Mouse (Mus musculus): ENCODE measurements around the gene Ica1. TPM values are rescaled to one million over a fixed set of nuclear protein-coding genes. Genes with fewer than 3 reads are reported as not detected.
A peak's percentile ranks its signal among the peaks of the same experiment; 100 is the strongest.

The Ica1 gene
- polyA plus RNA-seq, 1 experiment from 2014 or later: 35.4 TPM

DNA sequence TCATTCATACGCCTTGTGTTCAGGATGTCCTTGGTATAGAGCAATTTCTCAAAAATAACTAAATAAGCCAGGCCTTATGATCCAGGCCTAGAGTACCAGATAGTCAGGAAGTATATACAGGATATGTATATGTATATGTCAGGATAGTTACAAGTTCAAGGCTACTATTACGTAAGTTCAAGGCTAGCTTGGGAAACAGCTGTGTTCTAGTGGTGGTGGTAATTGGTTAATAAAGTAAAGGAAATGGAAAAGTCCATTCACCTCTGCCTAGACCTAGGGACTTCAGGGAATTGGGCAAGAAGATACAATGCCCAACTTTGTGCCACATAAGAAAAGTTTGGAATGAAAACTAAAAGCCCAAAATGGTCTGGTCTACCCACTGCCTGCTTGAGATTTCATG, 61.7 kb downstream of the Ica1 start:
- ATAC-seq (ENCODE audit: insufficient read depth) (no peak), DNase-seq (no peak)
- H3K27me3 ChIP-seq (ENCODE audit: insufficient read depth, low read length): no peaks in the 10 kb centered on the region
- no peaks in the 10 kb centered on the region for H3K9me3 ChIP-seq (ENCODE audit: low read depth, low read length)
- no peak overlapping the region for H3K9ac ChIP-seq
- H3K27ac ChIP-seq (ENCODE audit: low read depth): no peak overlapping the region
- H3K36me3 ChIP-seq (ENCODE audit: insufficient read depth): no peaks in the 10 kb centered on the region
- WGBS: 84% methylated on average over 2 of the region's 2 CpGs
- H3K4me3 ChIP-seq (ENCODE audit: low read depth, low read length): no peak overlapping the region
- H3K4me2 ChIP-seq: no peak overlapping the region
- TF ChIP-seq CTCF (IDR thresholded peaks at IDR 0.05; ENCODE audit: low read depth): no peak
- H3K4me1 ChIP-seq (ENCODE audit: insufficient read depth): no peaks in the 10 kb centered on the region

DNA sequence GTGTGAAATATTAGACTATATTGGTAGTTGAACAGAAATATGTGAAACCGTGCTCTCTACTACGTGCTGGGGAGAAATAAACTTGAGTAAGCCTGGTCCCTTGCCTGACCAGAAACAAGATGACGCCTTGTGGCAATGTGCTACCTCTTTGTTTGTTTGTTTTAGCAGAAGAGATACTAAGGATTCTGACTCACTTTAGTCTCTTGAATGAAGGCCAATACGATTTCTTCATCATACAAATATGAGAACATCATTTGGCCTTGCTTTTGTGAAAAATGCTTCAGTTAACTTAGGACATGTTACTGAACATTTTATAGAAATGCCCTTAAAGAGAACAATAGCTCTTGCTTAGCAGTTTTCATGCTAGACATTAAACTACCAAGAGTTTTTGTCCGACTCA, 67.0 kb downstream of the Ica1 start:
- ATAC-seq (ENCODE audit: insufficient read depth): no peak
- 70% methylated on average over 5 of the region's 5 CpGs for WGBS
- H3K27ac ChIP-seq (ENCODE audit: low read depth): no peak overlapping the region
- H3K27me3 ChIP-seq (ENCODE audit: insufficient read depth, low read length): no peaks in the 10 kb centered on the region
- no peak for DNase-seq
- H3K4me1 ChIP-seq (ENCODE audit: insufficient read depth): no peaks in the 10 kb centered on the region
- H3K36me3 ChIP-seq (ENCODE audit: insufficient read depth): no peaks in the 10 kb centered on the region
- no peak overlapping the region for H3K4me2 ChIP-seq
- no peak overlapping the region for H3K9ac ChIP-seq
- no peak for TF ChIP-seq CTCF (IDR thresholded peaks at IDR 0.05; ENCODE audit: low read depth)
- H3K4me3 ChIP-seq (ENCODE audit: low read depth, low read length): no peak overlapping the region
- H3K9me3 ChIP-seq (ENCODE audit: low read depth, low read length): no peaks in the 10 kb centered on the region

DNA sequence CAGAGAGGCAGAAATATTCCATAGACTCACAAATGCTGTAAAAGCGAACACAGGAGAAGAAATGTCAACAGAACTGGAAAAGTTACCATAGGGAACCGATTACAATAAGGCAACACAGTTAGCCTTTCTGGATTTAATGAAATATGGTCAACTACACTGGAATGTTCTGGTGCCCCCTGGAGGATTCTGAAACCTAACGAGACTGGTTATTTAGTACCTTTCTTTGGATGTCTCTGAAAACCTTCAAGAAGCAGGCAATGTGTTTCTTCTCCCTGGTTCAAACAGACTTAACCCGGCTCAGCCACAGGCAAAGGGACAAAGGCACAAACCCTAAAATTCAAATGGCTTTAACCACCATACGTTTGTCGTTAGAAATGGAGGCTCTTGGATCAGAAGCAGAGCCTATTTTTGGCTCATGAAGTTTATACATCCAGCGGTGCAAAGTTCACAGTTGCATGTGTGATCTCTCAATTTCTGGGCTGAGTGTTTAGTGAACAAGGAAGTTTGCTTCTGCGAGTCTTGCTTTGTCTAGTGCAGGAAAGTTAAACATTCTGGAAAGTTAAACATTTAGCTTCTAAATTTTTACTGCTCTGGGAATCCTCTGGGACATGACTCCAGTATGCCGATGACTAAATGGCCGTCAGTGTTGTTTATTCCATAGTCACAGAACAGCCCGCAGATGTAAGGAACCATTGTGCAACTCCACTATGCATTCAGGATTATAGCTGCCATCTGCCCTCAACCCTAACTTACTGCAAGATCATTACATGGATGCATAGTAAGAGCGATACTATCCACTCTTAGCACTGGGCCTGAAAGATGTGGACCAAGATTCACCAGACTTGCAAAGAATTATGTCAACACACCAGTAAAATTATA, 83.4 kb downstream of the Ica1 start:
- Histone ChIP-seq H3K27ac (ENCODE audit: low read depth) (peak overlapping the region; percentile 44), H3K27me3 (ENCODE audit: insufficient read depth, low read length) (no peaks in the 10 kb centered on the region), H3K36me3 (ENCODE audit: insufficient read depth) (no peaks in the 10 kb centered on the region), H3K4me2 (no peak overlapping the region), H3K9me3 (ENCODE audit: low read depth, low read length) (no peaks in the 10 kb centered on the region), H3K4me3 (ENCODE audit: low read depth, low read length) (no peak overlapping the region), H3K4me1 (ENCODE audit: insufficient read depth) (peaks cover 3% of the 10 kb centered on the region; the same call in 1 of the 2 replicates), H3K9ac (no peak overlapping the region)
- TF ChIP-seq CTCF (IDR thresholded peaks at IDR 0.05; ENCODE audit: low read depth): peak; percentile 56
- ATAC-seq (ENCODE audit: insufficient read depth) (peak; percentile 71), DNase-seq (peak; percentile 81)
- WGBS: 26% methylated on average over 12 of the region's 12 CpGs

DNA sequence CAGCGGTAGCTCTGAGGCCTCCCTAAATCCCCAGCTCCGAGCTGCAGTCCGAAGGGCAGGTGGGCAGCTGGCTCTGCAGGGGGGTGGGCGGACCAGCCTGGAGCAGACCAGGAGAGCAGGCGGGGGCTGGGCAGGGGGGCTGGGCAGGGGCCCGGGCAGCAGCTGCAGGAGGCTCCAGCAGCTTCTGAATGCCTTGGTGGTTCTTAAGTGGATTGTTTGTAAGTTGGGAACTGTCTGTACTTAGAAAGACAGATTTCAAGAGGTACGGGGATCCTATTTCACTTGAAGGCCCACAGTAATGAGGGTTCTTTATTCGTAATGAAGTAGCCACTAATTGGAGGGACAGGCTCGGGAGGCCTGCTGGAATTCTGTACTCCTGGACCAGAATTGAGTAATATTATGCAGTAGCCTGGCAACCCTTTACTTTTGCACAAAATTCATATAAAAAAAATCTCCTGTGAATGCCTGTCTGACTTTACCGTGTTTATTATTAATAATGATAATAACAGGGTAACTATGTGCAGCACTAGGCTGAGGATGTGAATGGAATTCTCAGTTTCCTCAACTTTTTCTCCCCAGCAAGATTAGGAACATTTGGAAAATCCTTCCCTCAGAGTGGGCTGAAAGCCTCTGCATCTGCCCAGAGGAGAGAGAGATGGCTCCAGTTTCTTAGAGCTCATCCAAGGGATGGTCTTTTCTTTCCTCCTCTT, 84.2 kb downstream of the Ica1 start:
- no peak for TF ChIP-seq CTCF (IDR thresholded peaks at IDR 0.05; ENCODE audit: low read depth)
- no peak overlapping the region for H3K4me3 ChIP-seq (ENCODE audit: low read depth, low read length)
- DNase-seq: no peak
- peaks cover 3% of the 10 kb centered on the region; the same call in 1 of the 2 replicates for H3K4me1 ChIP-seq (ENCODE audit: insufficient read depth)
- H3K9me3 ChIP-seq (ENCODE audit: low read depth, low read length): no peaks in the 10 kb centered on the region
- ATAC-seq (ENCODE audit: insufficient read depth): peak; percentile 72; the same call in 1 of the 2 replicates
- no peaks in the 10 kb centered on the region for H3K36me3 ChIP-seq (ENCODE audit: insufficient read depth)
- no peak overlapping the region for H3K9ac ChIP-seq
- no peaks in the 10 kb centered on the region for H3K27me3 ChIP-seq (ENCODE audit: insufficient read depth, low read length)
- WGBS: 26% methylated on average over 10 of the region's 10 CpGs
- no peak overlapping the region for H3K4me2 ChIP-seq
- H3K27ac ChIP-seq (ENCODE audit: low read depth): peak overlapping the region; percentile 56

GRCm38 (mm10) chr6:8693141-8693881, 85.0 kb downstream of the Ica1 start:
- H3K9ac ChIP-seq: no peak overlapping the region
- no peaks in the 10 kb centered on the region for H3K27me3 ChIP-seq (ENCODE audit: insufficient read depth, low read length)
- DNase-seq: no peak
- H3K4me2 ChIP-seq: no peak overlapping the region
- WGBS: 66% methylated on average over 11 of the region's 11 CpGs
- H3K4me3 ChIP-seq (ENCODE audit: low read depth, low read length): no peak overlapping the region
- H3K4me1 ChIP-seq (ENCODE audit: insufficient read depth): peaks cover 3% of the 10 kb centered on the region; the same call in 1 of the 2 replicates
- no peak overlapping the region; the same call in 1 of the 2 replicates for H3K27ac ChIP-seq (ENCODE audit: low read depth)
- H3K9me3 ChIP-seq (ENCODE audit: low read depth, low read length): no peaks in the 10 kb centered on the region
- no peaks in the 10 kb centered on the region for H3K36me3 ChIP-seq (ENCODE audit: insufficient read depth)
- no peak for TF ChIP-seq CTCF (IDR thresholded peaks at IDR 0.05; ENCODE audit: low read depth)
- ATAC-seq (ENCODE audit: insufficient read depth): no peak

DNA sequence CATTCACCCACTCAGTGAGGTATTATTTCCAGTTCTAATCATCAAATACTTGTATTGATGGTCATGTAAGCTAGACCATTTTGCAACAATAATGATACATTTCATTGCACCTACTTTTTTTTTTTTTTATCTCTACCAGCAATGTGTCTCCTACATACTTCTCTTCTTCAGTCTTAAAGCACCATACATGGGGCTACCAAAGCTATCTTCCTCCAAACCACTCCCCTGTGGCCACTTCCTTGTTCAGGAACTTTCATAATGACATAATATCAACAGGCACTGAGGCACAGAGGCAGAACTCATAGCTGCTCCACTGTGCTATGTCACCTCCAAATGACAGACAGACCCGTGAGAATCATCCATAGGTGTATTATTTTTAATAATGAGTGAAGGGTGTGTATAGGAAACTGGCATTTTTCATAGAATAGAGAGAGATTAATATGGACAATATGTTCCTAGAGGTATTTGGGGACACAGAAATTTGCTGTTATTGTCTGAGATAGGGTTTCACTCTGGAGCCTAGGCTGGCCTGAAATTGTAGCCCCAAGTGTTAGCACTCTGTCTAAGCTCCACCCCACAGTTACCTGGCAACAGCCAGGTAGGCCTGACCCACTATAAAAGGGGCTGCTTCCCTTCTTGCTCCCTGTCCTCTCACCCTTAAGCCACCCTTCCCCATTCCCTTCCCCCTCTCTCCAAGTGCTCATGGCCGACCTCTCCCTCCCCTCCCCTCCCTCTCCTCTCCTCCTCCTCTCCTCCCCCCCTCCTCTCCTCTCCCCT, 86.9 kb downstream of the Ica1 start:
- no peak overlapping the region for H3K4me2 ChIP-seq
- 59% methylated on average over 2 of the region's 2 CpGs for WGBS
- DNase-seq (no peak), ATAC-seq (ENCODE audit: insufficient read depth) (no peak)
- no peaks in the 10 kb centered on the region for H3K36me3 ChIP-seq (ENCODE audit: insufficient read depth)
- H3K27ac ChIP-seq (ENCODE audit: low read depth): no peak overlapping the region
- H3K27me3 ChIP-seq (ENCODE audit: insufficient read depth, low read length): no peaks in the 10 kb centered on the region
- no peak overlapping the region for H3K9ac ChIP-seq
- H3K4me3 ChIP-seq (ENCODE audit: low read depth, low read length): no peak overlapping the region
- no peaks in the 10 kb centered on the region for H3K9me3 ChIP-seq (ENCODE audit: low read depth, low read length)
- peaks cover 3% of the 10 kb centered on the region; the same call in 1 of the 2 replicates for H3K4me1 ChIP-seq (ENCODE audit: insufficient read depth)
- TF ChIP-seq CTCF (IDR thresholded peaks at IDR 0.05; ENCODE audit: low read depth): no peak
